Mouse (Mus musculus): ENCODE results near the gene Cntn5.

Gene Cntn5

DNA sequence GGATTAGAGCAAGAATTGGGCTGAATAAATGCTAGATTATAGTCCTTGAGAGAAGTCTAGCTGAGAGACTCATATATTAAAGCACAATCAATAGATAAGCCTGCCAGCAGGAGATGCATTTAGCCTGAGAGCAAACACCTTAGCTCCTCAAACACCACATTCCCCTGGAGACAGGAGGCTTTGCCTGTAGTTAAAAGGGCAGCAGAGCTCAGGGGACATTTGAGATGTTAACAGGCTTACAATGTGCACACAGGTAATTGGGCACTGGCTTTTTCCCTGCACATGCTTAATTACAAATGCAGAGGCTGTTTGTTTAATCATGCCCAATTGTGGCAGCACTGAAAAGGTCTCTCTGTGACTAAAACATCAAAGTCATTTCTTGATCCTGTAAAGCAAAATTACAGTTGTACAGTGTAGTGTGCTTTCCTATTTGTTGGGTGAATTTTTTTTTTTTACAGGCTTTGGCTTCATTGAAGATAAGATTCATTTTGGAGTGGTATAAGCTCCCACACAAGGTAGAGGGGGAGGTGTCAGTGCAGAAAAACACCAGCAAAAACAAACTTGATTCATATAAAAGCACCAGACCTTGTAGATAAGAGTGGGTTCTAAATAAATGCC is 457.2 kb downstream of the Cntn5 start:
- no peak for DNase-seq (ENCODE audit: low spot score)

DNA sequence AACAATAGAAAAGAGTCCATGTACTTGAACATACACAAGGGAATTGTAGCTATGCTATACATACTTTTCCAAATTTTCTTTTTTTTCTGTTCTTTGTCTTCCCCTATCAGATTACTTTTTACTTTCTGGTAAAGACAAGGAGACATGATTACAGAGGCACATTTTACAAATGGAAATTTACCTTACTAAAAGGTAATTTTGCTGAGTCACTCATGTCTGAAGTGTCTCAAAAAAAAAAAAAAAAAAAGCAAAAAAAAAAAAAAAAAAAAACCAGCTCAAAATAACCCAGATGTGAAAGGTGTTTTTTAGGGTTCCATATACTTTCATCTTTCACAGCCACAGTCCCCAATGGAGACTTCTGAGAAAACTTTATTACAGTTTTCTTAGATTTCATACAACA is 492.5 kb downstream of the Cntn5 start:
- no peak for DNase-seq (ENCODE audit: low spot score)

DNA sequence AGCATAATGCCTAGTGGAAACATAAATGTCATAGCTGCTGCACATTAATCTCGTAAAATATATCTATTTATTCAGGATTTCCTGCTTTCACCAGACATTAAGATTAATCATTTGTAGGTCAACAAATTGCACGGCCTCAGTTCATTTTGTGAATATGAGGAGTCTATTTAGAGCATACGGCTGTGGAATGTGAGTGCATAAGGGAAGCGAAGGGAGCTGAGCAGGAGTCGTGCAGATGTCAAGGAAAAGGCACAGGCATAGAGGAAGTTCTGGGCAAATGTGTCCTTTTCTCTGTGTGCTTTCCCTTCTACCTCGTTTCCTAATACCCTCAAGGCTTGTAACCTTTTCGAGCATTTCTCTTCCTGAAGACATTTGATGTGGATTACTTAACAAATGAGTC is 504.5 kb downstream of the Cntn5 start:
- no peak for DNase-seq (ENCODE audit: low spot score)

DNA sequence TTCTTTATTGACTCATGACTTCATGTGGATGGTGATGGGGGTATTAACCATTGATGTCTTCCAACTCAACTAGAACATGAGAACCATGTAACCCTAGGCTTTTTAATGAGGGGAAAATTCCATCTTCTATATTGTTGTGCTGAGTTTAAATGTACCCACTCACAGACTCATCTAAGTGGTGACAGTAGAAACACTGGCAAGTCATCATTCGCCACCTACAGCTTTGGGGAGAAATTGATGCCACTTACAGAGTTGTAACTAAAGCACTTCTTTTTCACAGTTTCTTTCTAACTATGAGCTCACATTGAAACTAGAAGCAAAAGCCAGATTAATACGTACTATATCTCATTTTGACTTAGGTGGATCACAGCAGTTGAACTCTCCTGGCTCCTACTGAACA is 514.7 kb downstream of the Cntn5 start:
- no peak for DNase-seq (ENCODE audit: low spot score)

DNA sequence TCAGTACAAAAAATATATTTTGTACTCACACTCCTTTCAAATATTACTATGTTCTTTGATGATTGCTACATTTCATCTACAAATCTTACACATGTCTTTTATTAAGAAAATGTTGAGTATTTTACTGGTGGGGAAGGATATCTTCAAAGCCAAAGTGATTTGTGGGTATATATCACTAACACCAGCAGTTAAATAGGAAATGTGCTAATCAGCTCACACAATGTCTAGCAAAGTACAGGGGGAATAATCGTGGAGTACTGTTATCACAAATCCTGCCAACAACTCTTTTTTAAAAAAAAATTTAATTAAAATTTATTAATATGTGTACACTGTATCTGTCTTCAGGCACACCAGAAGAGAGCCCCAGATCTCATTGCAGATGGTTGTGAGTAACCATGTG is 520.1 kb downstream of the Cntn5 start:
- no peak for DNase-seq (ENCODE audit: low spot score)

DNA sequence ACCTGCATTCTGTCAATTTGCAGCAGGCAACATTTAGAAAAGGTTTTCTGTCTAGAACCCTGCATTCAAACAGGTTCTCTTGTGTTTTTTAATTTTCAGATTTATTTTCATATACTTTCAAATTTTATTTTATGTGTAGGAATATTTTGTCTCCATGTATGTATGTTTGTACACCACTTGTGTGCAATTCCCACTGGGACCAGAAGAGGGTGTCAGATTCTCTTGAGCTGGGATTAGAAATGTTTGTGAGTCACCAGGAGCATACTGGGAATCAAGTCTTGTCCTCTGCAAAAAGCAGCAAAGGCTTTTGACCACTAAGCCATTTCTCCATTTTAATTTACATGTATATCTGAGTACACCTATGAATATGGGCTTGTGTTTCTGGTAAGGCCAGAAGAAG is 521.4 kb downstream of the Cntn5 start:
- DNase-seq (ENCODE audit: low spot score) = no peak

DNA sequence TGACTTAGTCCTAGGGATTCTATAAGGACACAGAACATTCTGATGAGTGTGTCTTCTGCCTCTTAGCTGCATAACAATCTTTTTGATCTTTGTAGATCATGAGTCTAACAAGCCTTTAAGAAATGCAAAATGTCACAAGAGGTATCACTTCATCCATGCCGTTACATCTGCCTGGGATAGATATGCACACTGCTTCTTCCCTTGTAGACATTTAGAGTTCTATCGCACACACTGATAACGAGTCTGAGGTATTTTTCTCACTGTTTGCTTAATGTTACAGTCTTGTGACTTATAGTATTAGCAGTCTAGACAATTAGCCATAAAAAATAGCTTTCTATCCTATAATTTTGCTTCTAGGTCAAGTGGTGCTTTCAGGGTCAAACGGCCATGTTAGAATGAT is 522.9 kb downstream of the Cntn5 start:
- DNase-seq (ENCODE audit: low spot score) = no peak

DNA sequence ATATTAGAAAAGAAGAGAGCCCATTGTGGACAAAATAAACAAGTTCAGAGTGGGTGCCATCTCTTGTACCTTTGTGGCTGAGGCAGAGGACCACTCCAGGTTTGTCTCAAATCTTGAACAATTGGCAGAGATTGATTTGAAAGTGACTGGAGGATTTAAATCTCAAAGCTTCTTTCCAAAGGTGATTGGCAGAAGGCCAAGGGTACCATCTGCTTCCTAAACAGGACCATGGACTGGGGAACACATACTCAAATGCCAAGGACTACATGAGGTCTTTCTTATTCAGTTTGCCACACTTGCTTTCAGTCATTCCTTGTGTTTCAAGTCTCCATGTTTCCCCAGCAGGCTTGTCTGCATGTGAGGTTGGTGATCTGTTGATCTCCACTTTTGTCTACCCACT is 528.3 kb downstream of the Cntn5 start:
- DNase-seq (ENCODE audit: low spot score) = no peak

DNA sequence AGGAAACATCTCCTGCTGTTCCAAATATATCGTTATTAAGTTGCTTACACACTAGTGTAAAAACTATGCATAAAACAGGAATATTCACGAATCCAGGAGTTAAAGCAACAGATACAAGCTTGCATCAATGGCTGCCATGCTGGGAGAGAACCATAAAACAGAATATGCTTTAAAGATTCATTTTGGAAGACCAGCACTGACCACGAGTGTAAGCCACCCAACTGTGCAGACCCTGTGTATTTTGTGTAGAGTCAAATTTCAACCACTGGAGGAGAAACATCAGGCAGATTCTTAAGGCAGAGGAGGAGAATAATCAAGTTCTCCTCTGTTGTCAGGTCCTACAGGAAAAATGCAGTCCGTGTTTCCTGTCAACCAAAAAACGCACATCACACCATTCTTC is 535.6 kb downstream of the Cntn5 start:
- DNase-seq (ENCODE audit: low spot score) = peak; percentile 6

DNA sequence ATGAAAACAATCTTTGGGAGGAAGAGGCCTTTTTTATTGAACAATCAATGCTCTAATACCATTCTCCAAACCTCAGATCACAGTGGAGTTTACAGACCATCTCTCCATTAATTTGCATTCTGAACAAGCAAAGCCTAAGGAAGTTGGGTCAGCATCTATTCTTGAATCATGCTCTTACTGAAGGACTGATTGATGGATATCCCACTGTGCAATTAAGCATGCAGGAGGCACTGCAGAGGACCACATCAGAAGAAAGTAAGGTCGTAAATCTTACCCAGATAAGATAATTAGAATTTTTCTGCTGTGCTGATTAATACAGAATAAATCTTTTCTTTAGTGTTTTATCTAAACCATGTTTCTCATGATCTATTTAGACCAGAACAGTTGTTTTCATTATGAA is 536.2 kb downstream of the Cntn5 start:
- no peak for DNase-seq (ENCODE audit: low spot score)

DNA sequence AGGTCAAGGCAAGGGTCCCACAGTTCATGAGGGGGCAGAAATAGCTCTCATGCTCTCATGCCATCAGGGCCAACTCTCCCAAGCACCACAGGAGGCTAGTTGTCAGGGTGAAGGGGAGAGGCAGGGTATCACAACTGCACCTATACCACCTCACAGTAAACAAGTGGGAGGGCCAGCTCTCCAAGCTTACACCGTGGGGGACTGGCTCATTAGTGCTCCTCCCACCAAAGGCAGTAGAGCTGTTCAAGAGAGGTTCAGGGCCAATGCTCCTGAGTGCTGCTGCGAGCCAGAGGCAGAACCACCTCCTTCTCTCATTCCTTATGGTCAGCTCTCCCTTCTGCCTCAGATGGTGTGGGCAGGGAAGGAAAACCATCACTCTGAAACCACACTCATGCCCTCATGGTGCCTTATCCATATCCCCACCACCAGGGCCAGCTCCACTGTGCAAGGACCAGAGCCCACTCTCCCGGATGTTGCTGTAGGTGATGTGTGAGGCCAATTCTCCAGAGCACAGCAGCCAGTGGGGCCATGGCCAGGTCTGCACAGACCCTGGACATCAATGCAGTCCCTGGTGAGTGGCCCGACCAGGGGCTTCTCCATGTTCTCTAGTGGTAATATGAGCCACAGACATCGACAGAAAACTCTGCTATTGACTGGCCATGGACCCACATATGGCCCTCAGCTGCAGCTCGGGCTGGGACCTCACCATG is 538.2 kb downstream of the Cntn5 start:
- no peak for DNase-seq (ENCODE audit: low spot score)

DNA sequence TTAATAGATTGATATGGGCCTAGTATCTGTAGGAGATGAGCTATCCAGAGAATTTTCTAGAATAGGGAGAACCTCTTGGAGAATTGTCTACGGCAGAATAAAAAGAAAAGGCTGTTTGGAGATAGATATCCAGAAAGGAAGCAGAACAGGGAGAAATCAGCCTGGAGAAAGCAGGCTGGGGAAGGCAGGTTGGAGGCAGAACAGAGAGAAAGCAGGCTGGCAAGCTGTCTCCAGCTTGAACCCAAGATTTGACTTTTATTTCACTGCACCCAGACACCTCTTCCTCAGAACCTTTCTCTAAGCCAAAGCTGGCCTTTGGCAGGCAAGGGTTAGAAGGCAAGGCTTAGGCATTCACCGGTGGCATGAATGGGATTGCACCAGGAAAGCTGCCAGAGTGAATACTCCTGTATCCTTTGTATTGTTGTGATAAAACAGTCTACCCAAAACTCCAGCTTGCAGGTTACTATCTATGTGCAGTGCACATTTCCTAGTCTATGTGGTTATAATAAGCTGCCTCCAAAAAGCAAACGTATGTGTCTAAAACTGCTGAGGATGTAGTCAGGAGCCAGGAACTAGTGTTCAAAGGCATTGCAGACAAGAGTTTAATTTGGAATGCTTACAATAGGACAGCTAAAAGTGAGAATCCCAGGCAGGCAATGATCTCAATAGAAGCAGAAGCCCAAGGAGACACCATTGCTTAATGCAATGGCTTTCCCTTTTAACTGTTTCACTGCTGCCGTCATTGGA is 553.5 kb downstream of the Cntn5 start:
- no peak for DNase-seq (ENCODE audit: low spot score)

DNA sequence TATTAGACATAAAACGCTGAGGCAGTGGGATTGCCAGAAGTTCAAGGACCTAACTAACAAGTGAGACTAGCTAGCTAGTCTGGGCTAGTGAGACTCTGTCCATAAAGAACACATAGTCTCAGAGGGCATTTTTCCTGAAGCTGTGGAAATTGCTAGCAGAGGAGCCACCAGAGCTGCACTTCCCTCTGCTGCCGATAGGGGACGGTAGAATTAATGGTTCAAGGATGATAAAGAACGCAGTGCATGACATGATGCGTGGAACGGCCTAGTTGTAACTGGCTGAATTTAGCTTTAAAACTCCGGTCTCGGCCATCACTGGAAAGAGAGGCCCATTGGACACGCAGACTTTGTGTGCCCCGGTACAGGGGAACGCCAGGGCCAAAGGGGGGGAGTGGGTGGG is 555.8 kb downstream of the Cntn5 start:
- DNase-seq (ENCODE audit: low spot score) = no peak

DNA sequence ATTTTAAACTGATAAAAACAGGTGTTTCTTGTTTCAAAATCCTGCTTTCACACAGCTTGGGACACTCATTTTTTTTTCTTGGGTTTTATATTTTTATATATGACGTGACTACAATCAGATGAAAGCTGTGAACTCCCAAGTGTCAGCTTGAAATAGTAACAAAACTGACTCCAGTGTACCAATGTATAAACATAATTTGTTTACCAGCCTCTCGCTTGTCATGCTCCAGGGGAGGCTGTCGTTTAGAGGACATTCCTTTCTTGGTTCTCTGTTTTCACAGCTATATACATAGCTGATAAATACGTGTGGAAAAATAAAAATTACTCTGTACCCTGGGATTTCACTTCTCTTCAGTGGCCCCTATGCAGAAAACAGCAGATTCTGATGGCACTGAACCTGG is 556.4 kb downstream of the Cntn5 start:
- DNase-seq (ENCODE audit: low spot score) = no peak

DNA sequence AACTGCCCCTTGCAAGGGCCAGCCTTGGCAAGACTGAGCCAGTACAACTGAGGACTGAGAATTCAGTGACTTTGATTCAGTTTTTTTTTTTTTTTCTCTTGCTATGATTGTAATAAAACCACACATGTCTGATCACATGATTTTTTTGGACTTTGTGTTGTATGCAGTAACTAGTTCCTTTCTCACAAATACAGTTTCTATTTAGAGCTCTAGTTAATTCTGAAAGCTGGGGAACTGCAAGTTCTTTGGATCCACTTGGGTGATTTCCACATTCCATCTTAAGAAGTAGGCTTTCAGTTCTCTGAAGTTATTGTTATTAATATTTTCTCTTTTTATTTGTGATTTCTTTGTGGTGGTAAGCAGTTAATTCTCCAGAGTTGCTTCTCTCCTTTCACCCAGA is 563.8 kb downstream of the Cntn5 start:
- no peak for DNase-seq (ENCODE audit: low spot score)

DNA sequence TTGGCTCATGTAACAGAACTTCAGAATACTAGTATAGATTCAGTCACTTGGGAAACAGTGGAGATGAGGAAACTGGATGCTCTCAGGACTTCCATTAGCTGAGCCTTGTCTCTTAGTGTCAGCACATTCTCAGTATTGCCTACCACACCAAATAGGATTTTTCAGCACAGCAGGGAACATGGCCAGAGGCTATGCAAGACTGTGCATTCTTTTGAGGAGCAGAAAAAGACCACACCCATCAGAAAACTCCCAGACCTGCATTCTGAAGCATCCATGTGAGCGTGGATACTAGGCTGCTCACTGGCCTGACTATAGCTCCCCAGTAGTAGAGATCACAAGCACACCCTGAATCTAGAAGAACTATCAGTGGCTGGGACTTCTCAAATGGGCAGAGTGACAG is 564.9 kb downstream of the Cntn5 start:
- DNase-seq (ENCODE audit: low spot score) = no peak

DNA sequence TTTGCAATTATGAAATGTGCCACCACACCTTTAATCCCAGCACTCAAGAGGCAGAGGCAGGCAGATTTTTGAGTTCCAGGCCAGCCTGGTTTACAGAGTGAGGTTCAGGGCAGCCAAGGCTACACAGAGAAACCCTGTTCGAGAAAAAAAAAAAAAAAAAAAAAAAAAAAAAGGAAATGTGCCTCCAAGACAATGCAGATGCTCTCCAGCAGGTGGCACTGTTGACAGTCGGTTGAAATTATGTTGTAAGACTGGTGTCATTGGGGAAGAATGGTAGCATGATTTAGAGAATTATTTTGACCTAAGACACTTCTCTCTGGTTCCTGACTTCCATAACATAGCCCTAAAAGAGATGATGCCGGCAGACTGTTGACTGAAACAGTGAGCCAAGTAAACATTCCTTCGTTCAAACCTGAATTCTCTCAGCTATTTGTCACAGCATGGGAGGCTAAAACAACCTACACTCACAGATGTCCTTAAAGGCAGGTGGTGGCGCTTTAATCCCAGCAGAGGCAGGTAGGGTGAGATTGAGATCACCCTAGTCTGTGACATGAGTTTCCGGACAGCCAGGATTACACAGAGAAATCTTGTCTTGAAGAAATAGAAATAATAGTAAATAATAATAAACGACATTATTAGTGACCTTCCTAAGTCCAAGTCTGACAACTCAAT is 579.7 kb downstream of the Cntn5 start:
- DNase-seq (ENCODE audit: low spot score) = peak; percentile 74

DNA sequence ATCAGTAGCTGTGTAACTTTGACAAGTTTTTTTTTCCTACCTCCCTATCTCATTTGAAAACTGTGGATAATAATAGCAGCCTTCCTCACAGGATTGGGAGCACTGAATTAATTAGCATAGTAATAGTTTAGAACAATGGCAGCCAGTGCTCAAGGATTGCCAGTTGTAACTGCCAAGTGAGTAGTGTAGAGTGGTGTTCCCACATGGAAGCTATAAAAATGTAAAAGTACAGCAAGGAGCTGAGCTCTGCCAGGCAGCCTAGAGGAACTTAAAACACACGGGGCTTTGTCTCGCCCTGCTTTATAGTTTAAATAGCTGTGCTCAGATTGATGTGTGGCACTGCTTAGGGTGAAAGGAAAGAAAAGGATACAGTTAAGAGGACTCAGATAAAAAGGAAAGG is 635.2 kb downstream of the Cntn5 start:
- no peak for DNase-seq (ENCODE audit: low spot score)

DNA sequence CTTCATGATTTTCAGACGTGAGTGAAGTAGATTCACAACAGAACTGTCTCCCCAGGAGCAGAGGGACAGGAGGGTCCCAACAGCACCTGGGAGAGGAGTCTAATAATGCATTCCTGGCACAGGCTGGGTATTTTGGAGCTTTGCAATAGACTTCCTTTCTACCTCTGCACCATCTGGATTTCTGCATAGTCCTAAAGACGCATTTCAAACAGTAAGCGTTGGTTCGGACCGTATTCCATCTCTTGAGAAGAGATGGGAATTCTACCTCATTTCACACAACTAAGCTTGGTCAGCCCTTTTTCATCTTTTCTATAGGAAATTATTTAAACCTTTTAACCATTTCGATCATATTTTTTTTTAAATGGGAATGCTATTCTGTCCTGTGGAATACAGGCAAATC is 635.7 kb downstream of the Cntn5 start:
- DNase-seq (ENCODE audit: low spot score) = no peak

DNA sequence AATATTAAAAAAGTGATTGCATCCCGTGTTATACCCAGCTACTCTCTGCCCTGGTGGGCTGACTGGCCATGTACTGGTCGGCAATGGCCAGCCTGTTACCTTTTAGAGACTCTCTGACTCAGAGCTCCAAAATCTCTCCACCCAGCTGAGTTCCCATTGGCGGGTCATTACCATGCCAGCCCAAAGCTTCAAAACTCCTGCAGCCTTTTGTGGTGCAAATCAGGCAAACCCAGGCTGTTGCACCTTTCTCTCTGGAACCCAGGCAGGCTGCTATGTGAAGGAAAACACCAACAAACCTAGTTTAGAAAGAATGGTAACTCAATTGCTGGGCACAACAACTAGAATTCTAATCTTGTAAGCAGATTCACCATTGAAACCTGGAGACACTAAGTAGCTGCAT is 639.0 kb downstream of the Cntn5 start:
- DNase-seq (ENCODE audit: low spot score) = no peak

DNA sequence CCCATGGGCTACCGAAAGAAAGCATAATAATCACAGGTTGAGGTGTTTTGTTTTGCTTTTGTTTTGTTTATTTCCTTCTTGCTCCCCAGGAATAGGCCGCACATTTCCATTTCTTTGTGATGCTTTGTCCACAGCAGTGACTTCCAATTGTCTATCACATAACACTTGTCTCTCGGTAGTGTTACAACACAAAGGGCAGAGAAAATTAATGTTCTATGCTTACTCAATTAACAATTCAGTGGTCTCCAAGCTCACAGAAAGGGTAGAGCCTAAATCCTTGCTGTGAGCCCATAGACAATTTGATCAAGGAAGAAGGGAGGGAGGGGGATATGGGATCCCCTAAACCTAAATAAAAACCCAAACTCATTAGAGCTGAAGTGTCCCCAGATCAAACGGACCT is 671.2 kb downstream of the Cntn5 start:
- DNase-seq (ENCODE audit: low spot score) = no peak

DNA sequence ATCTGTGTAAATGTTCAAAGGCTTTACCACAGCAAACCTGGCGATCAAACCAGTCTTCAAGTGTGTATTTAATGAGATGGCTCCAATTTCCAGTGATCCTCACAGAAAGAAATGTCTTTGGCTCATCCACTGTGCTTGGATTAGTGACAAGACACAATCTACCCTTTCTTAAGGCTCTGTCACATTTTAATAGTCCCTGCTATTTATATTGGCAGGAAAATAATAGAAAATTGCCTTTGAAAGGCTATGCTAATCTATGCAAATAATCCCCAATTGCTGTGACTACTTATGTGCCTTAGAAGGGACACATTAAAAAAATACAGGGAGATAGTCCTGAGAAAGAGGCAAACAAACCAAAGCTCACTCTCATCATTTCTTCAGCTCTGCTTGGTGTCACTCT is 672.5 kb downstream of the Cntn5 start:
- no peak for DNase-seq (ENCODE audit: low spot score)

DNA sequence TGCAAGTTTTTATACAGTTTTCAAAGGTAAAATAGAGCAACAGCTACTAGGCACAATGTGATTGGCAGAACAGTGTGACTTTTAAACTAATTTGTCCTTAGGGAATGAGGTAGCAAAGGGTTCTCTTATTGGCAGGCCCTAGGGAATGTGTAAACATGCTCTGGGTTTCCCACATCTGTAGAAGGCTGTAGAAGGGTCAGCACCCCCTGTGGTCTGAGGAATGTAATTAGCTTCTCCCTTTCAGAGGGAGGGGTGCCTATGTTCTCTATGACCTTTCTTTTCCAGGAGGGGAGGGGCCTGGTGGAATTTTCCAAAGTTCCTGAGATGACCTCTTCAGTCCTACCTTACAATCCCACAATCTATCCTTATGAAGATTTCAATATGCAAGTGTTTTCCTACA is 673.6 kb downstream of the Cntn5 start:
- peak; percentile 6 for DNase-seq (ENCODE audit: low spot score)

All from embryo, embryonic 10 days (tissue).